Mouse (Mus musculus) midbrain, embryonic 12.5 days (tissue): ENCODE data around the gene Snrpd3. TPM values are rescaled to one million over a fixed set of nuclear protein-coding genes. Genes with fewer than 3 reads are reported as not detected.

ENCODE experiments used
- ATAC-seq: fragments of 200-750 bp; cut with Nextera tagmentation; 2 replicates; pipeline ENCODE4 v1.8.0; 2017; ENCODE audit warnings: low read depth, moderate TSS enrichment, moderate library complexity; ENCODE audit not compliant: low FRiP score
- H3K27ac ChIP-seq: fragments of 300-500 bp; sonication (generic); replicated peaks from 2 replicates; pipeline ENCODE4 v1.5.1; 2016; ENCODE audit warnings: mild to moderate bottlenecking
- H3K27me3 ChIP-seq: fragments of 300-500 bp; sonication (generic); 2 replicates; pipeline ENCODE4 v1.6.1; 2016; ENCODE audit warnings: mild to moderate bottlenecking
- H3K36me3 ChIP-seq: fragments of 300-500 bp; sonication (generic); 2 replicates; pipeline ENCODE4 v1.6.1; 2016
- H3K4me1 ChIP-seq: fragments of 300-500 bp; sonication (generic); 2 replicates; pipeline ENCODE4 v1.6.1; 2016
- H3K4me2 ChIP-seq: fragments of 300-500 bp; sonication (generic); replicated peaks from 2 replicates; pipeline ENCODE4 v1.6.1; 2016; ENCODE audit warnings: mild to moderate bottlenecking, moderate library complexity
- H3K4me3 ChIP-seq: fragments of 300-500 bp; sonication (generic); 2 replicates; pipeline ENCODE4 v1.5.1; 2016; ENCODE audit warnings: mild to moderate bottlenecking
- H3K9ac ChIP-seq: fragments of 300-500 bp; sonication (generic); replicated peaks from 2 replicates; pipeline ENCODE4 v1.6.1; 2016; ENCODE audit warnings: mild to moderate bottlenecking, moderate library complexity
- H3K9me3 ChIP-seq: fragments of 300-500 bp; sonication (generic); 2 replicates; pipeline ENCODE4 v1.6.1; 2016; ENCODE audit warnings: mild to moderate bottlenecking
- whole genome bisulfite sequencing: fragments of 180-500 bp; shearing (Covaris S2); methylation state at CpG from one replicate; pipeline ENCODE4 v1.1.7; 2016; 5-methylcytosine and 5-hydroxymethylcytosine counted together
- polyA plus RNA-seq: library from polyadenylated mRNA; unstranded; fragments of >200 nt; fragmentation: Nextera tagmentation; extraction: Ambion mirVana; gene quantifications from 2 replicates; pipeline ENCODE4 v1.2.1, GENCODE M21; 2016

Snrpd3 gene
- polyA plus RNA-seq, 1 experiment from 2014 or later, result 182 TPM

DNA sequence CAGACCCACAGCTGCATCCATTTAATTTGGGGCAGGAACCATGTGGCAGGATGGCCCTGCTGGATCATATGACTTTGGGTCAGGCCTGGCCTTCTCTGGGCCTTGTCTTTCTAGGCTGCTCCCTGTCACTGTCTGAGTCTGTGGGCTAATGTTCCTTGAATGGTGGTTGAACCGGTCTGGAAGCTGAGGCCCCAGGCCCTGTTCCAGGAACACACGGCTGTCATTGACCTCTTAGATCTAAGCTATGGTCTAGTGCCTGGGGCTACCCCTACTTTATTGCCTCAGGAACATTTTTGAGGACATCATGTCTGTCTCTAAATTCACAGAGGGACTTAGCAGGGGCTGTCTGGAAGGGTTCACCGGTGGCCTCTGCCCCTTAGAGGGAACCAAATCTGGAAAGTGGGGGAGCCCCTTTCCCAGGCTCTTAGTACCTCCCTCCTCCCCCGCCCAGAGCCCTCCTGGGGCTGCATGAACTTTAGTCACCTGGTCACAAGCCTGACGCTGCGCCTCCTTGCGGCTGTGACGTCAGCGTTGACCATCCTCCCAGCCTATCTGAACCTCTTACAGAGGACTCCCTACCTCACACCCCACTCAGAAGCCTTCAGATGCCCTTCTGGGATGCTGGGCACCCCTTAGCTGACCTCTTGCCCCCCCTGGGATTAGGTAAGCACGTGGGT lies 53.8 kb downstream of the Snrpd3 start:
- 31% methylated on average over 10 of the region's 10 CpGs for WGBS
- Histone ChIP-seq H3K4me2 (no peak overlapping the region), H3K9me3 (no peaks in the 10 kb centered on the region), H3K27ac (no peak overlapping the region), H3K36me3 (no peaks in the 10 kb centered on the region), H3K9ac (no peak overlapping the region), H3K27me3 (peaks cover 14% of the 10 kb centered on the region), H3K4me3 (no peak overlapping the region), H3K4me1 (no peaks in the 10 kb centered on the region)
- ATAC-seq, result no peak

GRCm38 (mm10) chr10:75571937-75572336 lies 54.6 kb downstream of the Snrpd3 start:
- no peak for ATAC-seq
- WGBS, result 40% methylated on average over 9 of the region's 9 CpGs
- no peaks in the 10 kb centered on the region for H3K9me3 ChIP-seq
- no peak overlapping the region for H3K4me2 ChIP-seq
- peaks cover 14% of the 10 kb centered on the region for H3K27me3 ChIP-seq
- no peak overlapping the region for H3K4me3 ChIP-seq
- no peak overlapping the region for H3K9ac ChIP-seq
- H3K36me3 ChIP-seq, result no peaks in the 10 kb centered on the region
- no peaks in the 10 kb centered on the region for H3K4me1 ChIP-seq
- no peak overlapping the region for H3K27ac ChIP-seq

DNA sequence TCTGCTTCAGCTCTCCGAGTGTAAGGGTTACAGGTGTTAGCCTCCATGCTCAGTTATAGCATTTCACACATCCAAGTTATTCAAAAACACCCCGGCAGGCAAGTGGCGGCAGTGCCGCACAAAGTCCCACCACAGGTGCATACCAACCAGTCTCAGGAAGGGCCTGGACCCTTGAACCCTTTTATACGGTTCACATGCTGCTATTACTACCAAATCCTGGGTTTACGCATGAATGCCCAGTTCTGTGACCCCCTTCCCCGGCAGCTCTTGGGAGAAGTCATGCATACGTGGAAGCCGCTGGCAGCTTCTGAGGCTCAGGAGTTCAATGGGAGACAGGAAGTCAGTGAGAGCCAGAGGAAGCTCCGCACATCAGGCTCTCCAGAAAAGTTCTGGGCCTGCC lies 55.8 kb downstream of the Snrpd3 start:
- H3K9me3 ChIP-seq, result no peaks in the 10 kb centered on the region
- 52% methylated on average over 10 of the region's 10 CpGs for WGBS
- no peak overlapping the region for H3K4me2 ChIP-seq
- no peak overlapping the region for H3K27ac ChIP-seq
- H3K27me3 ChIP-seq, result peaks cover 7% of the 10 kb centered on the region
- no peaks in the 10 kb centered on the region for H3K4me1 ChIP-seq
- H3K4me3 ChIP-seq, result no peak overlapping the region
- no peak overlapping the region for H3K9ac ChIP-seq
- ATAC-seq, result no peak
- no peaks in the 10 kb centered on the region for H3K36me3 ChIP-seq

DNA sequence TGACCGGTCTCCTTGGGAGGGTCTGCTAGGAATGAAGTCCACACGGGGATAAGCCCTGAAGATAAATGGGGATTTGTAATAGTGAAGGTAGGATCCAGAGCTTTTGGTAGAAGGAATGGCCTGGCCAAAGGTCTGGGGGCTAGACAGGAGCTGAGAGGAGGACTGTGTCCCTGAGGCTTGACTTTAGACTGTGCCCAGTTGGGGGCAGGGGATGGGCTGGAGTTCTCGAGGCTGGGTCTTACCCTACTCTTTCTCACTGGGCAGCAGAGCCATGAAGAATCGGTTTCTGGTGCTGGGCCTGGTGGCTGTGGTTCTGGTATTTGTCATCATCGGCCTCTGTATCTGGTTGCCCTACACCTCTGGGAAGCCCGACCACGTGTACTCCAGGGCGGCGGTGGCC lies 56.6 kb downstream of the Snrpd3 start:
- Histone ChIP-seq H3K4me2 (no peak overlapping the region), H3K9ac (no peak overlapping the region), H3K4me3 (no peak overlapping the region), H3K27me3 (no peaks in the 10 kb centered on the region), H3K4me1 (no peaks in the 10 kb centered on the region), H3K36me3 (no peaks in the 10 kb centered on the region), H3K9me3 (no peaks in the 10 kb centered on the region), H3K27ac (no peak overlapping the region)
- 86% methylated on average over 9 of the region's 9 CpGs for WGBS
- no peak for ATAC-seq

- H3K4me2 ChIP-seq, result no peak overlapping the region
- no peak for ATAC-seq
- H3K27me3 ChIP-seq, result peaks cover 9% of the 10 kb centered on the region; the same call in 1 of the 2 replicates
- H3K9ac ChIP-seq, result no peak overlapping the region
- WGBS, result 82% methylated on average over 6 of the region's 6 CpGs
- H3K27ac ChIP-seq, result no peak overlapping the region
- H3K9me3 ChIP-seq, result no peaks in the 10 kb centered on the region
- H3K4me1 ChIP-seq, result no peaks in the 10 kb centered on the region
- no peak overlapping the region for H3K4me3 ChIP-seq
- H3K36me3 ChIP-seq, result no peaks in the 10 kb centered on the region
Observed at GRCm38 (mm10) chr10:75579129-75579528, 61.8 kb downstream of the Snrpd3 start.

- Histone ChIP-seq H3K9ac (no peak overlapping the region), H3K4me1 (peaks cover 8% of the 10 kb centered on the region), H3K27me3 (peaks cover 22% of the 10 kb centered on the region), H3K4me3 (no peak overlapping the region), H3K36me3 (no peaks in the 10 kb centered on the region), H3K4me2 (peak overlapping the region; percentile 8; the same call in 1 of the 2 replicates), H3K27ac (no peak overlapping the region), H3K9me3 (no peaks in the 10 kb centered on the region)
- WGBS, result 26% methylated on average over 20 of the region's 20 CpGs
- ATAC-seq, result peak; percentile 74
Observed at GRCm38 (mm10) chr10:75585876-75586552, 68.7 kb downstream of the Snrpd3 start.

DNA sequence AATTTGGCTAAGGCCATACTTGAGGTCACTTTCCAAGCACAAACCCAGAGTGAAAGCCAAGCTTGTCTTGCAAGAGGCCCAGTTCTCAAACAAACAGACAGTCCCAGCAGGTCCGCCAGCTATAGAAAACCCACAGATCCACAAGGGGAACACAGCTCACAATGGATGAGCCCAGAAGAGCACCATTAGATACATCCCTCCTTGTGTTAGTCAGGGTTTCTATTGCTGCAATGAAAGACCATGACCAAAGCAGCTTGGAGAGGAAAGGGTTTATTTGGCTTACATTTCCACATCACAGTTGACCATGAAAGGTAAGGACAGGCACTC lies 69.2 kb downstream of the Snrpd3 start:
- peak; percentile 48; the same call in 1 of the 2 replicates for ATAC-seq
- peaks cover 8% of the 10 kb centered on the region for H3K4me1 ChIP-seq
- H3K27ac ChIP-seq, result no peak overlapping the region
- H3K27me3 ChIP-seq, result peaks cover 22% of the 10 kb centered on the region
- 82% methylated on average over 1 of the region's 1 CpGs for WGBS
- H3K9ac ChIP-seq, result no peak overlapping the region
- no peak overlapping the region for H3K4me3 ChIP-seq
- H3K36me3 ChIP-seq, result no peaks in the 10 kb centered on the region
- no peak overlapping the region for H3K4me2 ChIP-seq
- no peaks in the 10 kb centered on the region for H3K9me3 ChIP-seq

Other genes with a start within 250 kb of the Snrpd3 start
- 1.7 and 2.7 TPM in 2 replicates for gene Adora2a, start 200.7 kb upstream of the Snrpd3 start, polyA plus RNA-seq
- 0.07 and 0.26 TPM in 2 replicates for gene Upb1, start 116.4 kb upstream of the Snrpd3 start, polyA plus RNA-seq
- gene Gucd1, start 421 bp downstream of the Snrpd3 start, polyA plus RNA-seq, result 28.0 and 29.3 TPM in 2 replicates
- 10.0 and 10.3 TPM in 2 replicates for gene Lrrc75b, start 42.8 kb downstream of the Snrpd3 start, polyA plus RNA-seq
- 1.0 and 1.2 TPM in 2 replicates for gene Ggt1, start 44.1 kb downstream of the Snrpd3 start, polyA plus RNA-seq
- 1.0 and 1.7 TPM in 2 replicates for gene Ggt5, start 71.8 kb downstream of the Snrpd3 start, polyA plus RNA-seq
- 2.0 and 2.4 TPM in 2 replicates for gene Susd2, start 126.5 kb downstream of the Snrpd3 start, polyA plus RNA-seq
- gene Cabin1, start 246.8 kb downstream of the Snrpd3 start, polyA plus RNA-seq, result 46.3 and 49.2 TPM in 2 replicates